Mouse (Mus musculus): ENCODE measurements at regions not wholly inside any gene's neighbourhood (a gene's known extent, or its start where the extent isn't known, plus 50 kb on each side); places are given as distances from the start of the nearest gene placed in this dataset.
A peak's percentile ranks its signal among the peaks of the same experiment; 100 is the strongest.

GRCm38 (mm10) chr9:87964508-87964907, 233.4 kb upstream of the Tbx18 start:
- DNase-seq (ENCODE audit: low read depth, low spot score) = no peak

DNA sequence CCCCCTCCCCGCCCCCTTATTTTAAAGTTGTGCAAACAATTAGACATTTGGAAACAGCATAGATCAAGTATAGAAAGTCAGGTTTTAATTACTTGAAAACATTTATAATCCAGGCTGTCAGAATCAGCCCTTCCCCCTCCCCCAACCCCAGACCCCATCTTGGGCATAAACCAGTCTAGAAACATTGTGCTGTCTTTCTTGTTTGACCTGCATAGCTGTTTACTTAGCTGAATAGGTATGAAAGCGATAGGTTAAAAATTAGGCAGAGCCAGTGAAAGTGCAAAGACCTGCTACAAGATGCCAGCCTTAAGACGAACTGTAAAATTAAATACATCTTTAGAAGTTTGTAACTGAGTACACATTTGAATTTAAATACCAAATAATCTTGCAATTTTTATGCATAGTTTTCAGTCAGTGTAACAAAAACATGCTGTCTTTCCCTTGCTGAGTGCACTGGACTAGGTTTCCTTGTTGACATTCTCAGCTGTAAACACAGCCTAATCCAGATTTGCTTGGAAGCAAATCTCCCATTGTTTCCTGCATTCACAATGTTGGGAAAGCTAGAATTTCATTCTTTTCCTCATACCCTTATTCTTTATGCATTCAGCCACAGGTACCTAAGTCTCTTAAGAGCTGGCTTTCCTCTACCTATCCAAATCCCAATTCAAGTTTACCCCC, 234.2 kb upstream of the Tbx18 start:
- no peak for DNase-seq (ENCODE audit: low read depth, low spot score)

GRCm38 (mm10) chr9:87968190-87969082, 237.4 kb upstream of the Tbx18 start:
- DNase-seq (ENCODE audit: low read depth, low spot score) = no peak

- DNase-seq (ENCODE audit: low read depth, low spot score) = no peak
Measured at GRCm38 (mm10) chr9:87970586-87970985, 239.5 kb upstream of the Tbx18 start.

DNA sequence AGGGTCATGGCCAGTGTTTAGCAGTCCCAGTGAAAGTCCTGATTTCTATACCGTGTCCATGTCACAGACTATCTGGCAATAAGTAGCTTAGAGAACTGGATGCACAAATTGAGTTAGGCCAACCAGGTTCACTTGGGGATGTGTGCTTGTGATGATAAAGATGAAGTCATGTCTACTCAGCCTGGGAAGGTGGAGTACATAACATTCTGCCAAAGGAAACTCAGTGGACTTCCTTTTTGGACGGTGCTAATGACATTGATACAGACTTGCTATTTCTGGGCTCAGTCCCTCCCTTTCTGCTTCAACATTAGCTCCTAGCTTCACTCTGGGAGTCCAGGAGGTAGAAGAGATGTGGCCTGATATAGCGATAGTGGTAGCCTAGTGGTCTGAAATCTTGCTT, 240.7 kb upstream of the Tbx18 start:
- DNase-seq (ENCODE audit: low read depth, low spot score) = no peak

DNA sequence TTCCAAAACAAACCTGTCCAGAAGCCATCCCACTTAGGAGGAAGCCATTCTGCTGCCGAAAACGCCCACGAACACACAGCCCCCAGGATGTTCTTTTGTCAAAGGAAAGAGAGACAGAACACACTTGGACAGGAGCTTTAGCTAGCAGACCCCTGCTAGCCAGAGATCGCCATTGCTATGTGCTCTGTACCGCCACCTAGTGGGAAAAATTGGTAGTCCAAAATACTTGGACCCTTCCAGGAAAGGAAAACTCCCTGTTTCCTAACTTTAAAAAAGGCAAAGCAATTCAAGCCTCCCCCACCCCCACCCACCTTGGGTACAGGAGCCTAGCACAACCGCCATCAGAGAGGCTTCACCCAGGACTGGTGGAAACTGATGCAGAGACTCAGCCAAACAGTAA, 242.5 kb upstream of the Tbx18 start:
- DNase-seq (ENCODE audit: low read depth, low spot score) = peak; percentile 65

DNA sequence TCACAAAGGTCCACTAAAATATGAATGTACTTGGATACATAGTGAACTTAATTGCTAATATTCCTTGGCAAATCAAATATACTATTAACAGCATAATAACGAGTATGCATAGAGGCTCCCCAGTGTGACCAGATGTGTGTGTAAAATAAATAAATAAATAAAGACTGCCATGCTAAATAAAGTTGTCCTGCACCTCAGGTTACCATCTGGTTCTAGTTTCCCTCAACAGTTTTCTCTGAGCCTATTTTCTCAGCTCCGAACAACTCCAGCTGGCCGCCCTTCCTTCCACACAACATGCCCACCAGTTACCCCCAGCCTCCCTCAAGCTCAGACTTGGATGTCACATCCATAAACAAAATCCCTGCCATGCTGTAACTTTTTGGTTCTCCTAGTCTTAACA, 253.8 kb upstream of the Tbx18 start:
- peak; percentile 91 for DNase-seq (ENCODE audit: low read depth, low spot score)

DNA sequence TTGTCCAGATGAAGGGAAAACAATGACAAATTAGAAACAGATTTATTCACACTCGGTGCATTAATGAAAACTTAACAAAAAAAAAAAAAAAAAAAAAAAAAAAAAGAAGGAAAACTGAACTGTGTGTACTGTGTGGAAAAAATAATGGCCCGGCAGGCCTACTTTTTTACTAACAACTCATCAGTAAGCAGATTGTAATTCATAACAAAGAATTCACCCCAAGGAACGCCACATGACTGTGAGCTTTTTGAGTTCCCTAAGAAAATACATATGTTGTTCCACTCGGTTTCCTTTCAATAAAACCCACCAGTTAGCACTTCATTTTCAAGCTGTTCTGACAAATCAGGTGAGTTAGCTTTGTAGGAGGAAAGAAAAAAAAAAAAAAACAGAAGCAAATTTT, 254.4 kb upstream of the Tbx18 start:
- peak; percentile 83 for DNase-seq (ENCODE audit: low read depth, low spot score)

- no peak for DNase-seq (ENCODE audit: low read depth, low spot score)
Measured at GRCm38 (mm10) chr9:88005945-88006700, 275.1 kb upstream of the Tbx18 start.

DNA sequence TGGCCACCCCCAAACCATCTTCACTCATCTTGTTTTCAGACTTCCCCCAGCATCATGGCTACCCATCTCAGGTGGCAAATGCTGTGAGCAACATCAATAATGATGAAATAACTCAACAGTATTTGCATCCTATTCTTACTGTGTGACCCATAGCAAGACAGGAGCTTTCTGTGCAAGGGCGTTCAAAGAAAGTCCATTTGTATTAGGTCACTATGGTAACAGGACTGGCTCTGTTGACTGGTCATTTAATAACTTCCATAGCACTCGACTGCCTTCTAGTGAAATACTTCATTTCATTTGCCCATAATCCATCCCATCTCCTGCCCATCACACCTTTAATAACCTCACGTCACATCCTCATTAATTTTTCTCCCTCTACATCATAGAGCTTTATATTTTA, 292.7 kb upstream of the Tbx18 start:
- peak; percentile 64 for DNase-seq (ENCODE audit: low read depth, low spot score)

DNA sequence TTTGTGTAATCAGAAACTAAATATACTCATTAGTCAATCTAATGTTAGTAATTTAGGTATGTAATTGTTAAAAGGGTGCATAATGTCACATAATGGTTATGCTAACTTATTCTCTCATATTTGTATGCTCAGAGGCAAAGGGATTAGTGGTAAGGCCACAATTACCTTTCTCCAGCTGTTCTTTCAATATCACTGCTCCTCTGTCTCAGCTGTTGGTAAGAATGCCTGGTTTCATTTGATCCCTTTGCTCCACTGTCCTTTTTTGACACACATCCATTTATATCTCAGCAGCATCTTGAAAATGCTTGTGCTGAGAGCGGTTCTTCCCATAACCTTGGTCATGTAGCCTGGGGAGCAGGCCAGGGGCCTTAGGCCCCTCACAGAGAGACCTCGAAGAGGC, 294.9 kb upstream of the Tbx18 start:
- DNase-seq (ENCODE audit: low read depth, low spot score) = no peak

DNA sequence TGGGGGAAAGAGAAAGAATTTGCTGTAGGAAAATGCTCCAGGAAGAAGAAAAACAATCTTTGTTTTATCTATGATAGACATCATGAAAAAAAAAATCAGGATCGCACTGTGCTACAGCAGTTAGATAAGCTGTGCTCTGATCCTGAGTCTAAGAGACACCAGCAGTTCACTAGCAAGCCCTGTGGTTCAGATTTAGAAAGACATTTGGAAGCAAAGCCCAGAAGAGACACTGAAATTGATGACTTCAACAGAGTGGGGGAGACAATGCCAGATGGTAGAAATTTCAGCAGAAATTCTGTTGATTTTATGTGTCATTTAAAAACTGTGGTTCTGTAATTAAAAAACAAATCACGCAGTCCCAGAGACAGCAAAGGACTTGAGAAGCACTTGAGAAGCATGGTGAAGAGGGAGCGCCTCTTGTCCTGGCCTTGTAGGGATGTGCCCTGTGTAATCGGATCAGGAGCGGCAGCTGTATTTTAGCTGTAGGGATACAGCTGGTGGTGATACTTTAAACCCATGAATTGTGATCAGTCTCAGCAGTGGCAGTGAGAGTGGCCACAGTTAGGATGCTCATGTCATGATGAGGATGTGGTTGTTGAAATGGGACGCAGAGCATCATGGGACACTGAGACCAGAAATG, 296.4 kb upstream of the Nt5e start:
- DNase-seq (ENCODE audit: low read depth, low spot score) = no peak

- DNase-seq (ENCODE audit: low read depth, low spot score) = no peak
Measured at GRCm38 (mm10) chr9:88037560-88037959, 289.4 kb upstream of the Nt5e start.

DNA sequence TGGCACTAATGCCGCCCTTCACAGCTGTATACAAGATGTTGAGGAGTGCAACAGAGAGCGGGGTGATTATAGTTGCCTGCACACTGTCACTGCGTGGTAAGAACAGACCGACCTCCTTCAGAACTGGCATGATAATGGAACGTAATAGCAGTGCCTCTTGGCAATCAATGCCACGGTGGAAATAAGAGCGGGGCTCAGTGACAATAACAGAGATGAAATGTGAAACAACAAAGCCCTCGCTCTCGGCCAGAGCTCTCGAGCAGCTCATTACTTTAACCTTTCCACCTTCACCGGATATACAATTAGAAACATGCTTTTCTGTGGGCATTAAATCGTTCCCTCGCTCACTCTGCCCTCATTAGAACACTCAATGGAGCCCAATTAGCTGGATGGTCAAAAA, 277.7 kb upstream of the Nt5e start:
- peak; percentile 82 for DNase-seq (ENCODE audit: low read depth, low spot score)

DNA sequence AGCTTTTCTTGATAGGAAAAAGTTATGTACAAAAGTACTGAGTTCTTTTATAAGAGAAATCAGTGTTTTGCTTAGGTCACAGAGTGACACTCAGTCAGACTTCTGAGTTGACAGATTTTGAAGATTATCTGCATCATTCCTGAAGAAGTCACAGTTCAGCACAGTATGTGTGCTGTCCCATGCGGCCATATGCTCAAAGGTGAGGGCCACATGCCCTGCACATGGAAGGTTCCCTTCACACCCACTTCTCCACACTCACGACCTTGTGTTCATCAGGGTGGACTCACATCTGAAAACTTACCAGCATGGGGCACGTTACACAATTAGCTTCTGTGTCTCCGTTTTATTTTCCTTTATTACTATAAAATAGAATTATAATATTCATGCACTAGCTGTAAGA, 277.2 kb upstream of the Nt5e start:
- no peak for DNase-seq (ENCODE audit: low read depth, low spot score)

GRCm38 (mm10) chr9:88058551-88058950, 268.4 kb upstream of the Nt5e start:
- no peak for DNase-seq (ENCODE audit: low read depth, low spot score)

- no peak for DNase-seq (ENCODE audit: low read depth, low spot score)
Measured at GRCm38 (mm10) chr9:88059005-88059404, 268.0 kb upstream of the Nt5e start.

DNA sequence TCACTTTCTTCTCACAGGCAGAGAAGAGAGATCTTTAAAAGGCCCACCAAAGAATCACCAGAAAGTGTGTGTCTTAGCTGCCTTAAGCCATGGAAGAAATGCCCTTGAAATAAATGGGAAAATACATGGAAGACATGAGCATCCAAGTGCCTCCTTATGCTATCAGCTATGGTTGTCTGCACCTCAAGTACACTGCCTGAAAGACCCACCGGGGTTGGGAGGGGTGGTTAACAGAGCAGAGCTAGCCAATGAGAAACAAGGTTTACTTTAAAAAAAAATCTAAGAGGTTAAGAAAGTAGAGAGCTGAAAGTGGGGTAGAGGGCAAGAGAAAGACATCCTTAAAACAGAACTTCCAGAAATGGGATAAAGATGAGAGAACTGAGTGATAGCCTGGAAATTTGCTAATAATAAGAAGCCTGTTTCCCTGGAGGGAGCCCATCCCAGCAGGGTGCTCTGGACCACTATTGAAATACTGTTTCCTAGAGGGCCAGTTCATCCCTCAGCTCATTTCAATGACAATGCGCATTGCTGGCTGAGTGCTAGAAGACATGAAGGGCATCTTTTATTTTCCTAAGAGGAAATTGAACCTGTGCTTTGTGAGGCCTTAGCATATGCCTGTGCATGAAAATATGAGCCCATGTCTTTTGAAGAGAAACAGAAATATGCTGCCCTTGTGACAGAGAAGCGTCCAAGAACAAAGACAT, 262.9 kb upstream of the Nt5e start:
- no peak for DNase-seq (ENCODE audit: low read depth, low spot score)

GRCm38 (mm10) chr9:88065057-88065456, 261.9 kb upstream of the Nt5e start:
- DNase-seq (ENCODE audit: low read depth, low spot score) = peak; percentile 71

- no peak for DNase-seq (ENCODE audit: low read depth, low spot score)
Measured at GRCm38 (mm10) chr9:88065777-88066176, 261.2 kb upstream of the Nt5e start.

DNA sequence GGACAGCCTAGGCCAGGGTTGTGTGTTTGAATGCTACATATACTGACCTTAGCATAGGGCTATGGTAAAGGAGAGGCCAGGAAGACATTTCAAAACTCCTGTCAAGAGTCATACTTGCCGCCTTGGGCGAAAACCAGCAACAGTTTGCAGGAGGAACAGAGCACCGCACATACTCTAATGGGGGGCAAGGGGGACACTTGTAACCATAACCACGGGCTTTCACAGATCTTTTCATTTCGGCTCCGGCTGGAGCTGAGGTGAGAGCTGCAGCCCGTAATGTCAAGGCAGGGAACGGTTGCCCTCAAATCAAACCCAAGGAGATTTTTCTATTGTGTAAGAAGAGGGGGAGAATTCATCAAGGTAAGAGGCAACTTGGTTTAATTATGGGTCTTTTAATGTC, 258.7 kb upstream of the Nt5e start:
- DNase-seq (ENCODE audit: low read depth, low spot score) = no peak
